Mouse (Mus musculus) right cerebral cortex, postnatal 10 days (tissue): ENCODE data around the gene Erf.
"Not testable (repeated sequence)": the region's sequence is repeated elsewhere in the genome, so short reads cannot be mapped to it uniquely, and the experiment has no call there.

Experiments used
- DNase-seq, 2 experiments: peaks; one replicate each; pipeline ENCODE4 v3.0.0; 2021; ENCODE audit warnings: low spot score in 2 of 2

Erf gene

DNA sequence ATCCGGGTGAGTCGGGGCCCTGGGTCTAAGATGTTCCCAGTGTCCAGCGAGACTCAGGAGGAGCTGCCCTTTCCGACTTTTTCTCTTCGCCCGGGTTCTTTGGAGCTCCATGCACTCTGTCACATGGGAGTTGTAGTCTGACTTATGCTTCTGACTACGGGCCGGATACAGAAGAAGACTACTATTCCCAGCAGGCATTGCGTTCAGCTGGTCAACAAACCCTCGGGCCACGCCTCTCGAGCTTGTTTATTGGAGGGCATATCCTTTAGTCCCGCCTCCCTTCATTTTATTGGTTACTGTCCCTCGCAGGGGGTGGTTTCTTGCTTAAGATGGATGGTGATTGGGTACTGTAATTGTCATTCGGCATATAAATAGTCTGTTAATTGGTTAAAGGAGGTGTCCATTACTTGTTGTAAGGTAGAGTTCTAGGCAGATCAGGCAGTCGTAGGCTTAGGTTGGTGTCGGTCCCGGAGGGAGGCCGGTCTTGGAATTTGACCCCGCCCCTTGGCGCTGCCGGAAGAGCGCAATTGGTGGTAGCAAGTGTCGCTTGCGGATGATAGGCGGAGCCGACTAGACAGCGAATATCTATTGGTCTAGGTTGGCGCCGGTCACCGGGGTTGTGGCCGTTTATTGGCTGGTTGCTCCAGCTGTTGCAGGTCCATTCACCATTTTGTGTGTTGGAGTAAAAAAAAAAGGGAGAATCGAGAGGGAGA lies 17.3 kb upstream of the Erf start:
- peak; percentile 100 for DNase-seq

DNA sequence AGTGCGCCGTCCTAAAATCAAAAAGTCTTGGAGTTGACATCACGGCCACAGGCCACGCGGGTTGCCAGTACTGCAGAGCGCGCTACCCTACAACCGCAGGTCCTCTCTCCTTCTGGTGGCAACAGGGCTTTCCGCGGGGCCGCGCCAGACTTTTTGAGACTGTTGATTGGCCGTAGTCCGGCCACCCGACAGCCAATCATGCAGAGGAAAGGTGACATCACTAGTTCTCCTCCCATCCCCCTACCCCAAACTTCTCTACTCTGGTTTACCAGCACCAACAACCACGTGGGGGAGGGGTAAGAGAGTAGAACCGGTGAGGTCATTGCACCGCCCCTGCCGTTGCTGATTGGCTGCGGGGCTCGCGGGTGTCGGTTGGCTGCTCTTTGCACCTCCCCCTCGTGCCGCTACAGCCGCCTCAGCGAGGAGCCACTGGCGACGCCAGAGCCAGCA lies 16.8 kb upstream of the Erf start, which contains the start of gene Cic:
TSS of gene Cic (plus strand) at position 404 of the 450 bp plus-strand sequence.
- DNase-seq, result peak; percentile 99 to 100

DNA sequence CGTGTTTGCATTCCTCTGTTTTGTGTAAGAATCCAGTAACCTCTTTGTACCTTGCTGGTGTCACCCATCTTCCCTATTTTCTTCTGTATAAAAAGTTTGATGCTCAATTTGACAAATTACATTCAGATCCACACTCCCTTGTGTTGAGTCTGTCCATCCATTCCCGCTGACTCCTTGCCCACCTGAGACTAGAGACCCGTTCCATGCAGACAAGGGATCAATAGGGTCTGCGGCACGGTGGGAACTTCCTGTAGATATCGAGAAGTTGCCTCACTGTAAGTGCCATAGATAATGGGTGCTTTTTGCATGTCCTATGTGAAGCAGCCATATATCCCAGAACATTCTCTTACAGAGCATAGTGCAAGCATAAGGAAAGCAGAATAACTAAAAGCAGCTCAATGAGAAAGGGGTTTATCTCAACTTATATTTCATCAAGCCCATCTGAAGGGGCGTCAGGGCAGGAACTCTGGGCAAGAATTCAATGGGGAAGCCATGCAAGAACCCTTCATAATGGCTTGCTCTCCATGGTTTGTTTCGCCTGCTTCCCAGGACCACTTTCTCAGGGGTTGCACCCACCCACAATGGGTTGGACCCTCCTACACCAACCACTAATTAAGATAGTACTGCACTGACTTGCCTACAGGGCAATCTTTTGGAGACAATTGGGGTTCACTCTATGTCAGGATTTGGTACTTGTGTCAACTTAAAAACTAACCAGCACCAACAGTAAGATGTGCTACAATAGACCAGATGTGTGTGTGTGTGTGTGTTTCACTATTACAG lies 15.8 kb upstream of the Erf start:
- DNase-seq, result no peak

DNA sequence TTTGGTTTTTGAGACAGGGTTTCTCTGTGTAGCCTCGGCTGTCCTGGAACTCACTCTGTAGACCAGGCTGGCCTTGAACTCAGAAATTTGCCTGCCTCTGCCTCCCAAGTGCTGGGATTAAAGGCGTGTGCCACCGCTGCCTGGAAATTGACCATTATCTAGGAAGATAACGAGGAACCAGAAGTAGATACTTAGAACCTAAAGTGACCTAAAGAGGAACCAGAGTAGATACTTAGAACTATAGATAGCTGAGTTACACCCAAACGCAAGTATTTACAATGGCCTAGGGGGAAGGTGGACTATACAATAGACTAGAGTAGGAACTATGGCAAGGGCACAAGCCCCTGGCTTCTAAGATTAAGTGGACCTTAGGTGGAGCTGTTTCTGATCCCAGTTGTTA lies 15.2 kb upstream of the Erf start:
- DNase-seq, result not testable (repeated sequence)

DNA sequence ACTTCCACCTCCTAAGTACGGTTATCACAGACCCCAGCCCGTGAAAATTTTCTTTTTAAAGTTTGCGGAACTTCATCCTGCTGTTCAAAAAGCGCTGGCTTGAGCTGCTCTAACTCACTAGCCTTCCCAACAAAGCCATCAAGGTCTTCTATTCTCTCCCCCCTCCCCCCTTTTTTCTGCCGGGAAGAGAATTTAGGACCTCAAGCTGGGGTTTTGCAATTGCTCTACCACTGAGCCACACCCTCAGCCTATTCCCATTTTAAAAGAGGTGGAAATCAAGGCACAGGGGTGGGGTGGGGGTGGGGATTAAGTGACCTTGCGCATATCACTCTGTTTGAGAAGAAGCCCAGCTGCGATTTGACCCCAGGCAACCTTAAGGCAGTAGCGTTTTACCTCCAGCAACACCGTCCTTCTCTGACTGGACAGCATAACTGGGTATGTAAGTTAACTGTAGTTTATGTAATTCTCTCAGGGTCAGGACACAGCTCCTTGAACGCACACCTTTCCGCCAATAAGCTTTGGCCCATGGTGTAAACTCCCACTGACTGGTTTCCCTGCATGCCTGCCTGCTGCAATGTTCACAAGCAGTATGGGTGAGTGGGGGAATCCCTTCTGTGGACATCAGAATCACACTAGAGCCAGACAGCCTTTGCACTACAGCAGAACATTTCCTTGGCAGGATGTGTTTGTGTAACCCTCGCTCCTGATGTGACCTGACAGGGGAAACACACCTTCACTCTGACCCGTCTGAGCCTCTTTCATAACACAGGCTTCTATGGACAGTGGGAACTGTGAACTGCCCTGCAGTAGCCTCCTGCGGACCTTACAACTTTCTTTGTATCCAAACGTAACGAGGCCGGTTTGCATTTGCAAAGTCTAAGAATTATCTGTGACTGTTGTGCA lies 13.7 kb upstream of the Erf start:
- DNase-seq, result no peak

DNA sequence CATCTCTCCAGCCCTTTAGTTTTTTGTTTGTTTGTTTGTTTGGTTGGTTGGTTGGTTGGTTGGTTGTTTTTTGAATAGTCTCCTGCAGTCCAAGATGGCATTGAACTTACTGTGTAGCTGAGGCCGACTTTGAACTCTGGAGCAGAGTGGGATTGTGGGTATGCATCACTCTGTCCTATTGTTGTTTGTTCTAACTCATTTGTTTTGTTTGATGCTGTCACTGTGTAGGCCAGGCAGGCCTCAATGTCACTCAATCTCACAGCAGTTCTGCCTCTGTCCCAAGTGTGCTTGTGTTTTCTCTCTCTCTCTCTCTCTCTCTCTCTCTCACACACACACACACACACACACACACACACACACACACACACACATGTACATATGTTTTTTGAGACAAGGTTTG lies 11.3 kb upstream of the Erf start:
- no peak for DNase-seq

DNA sequence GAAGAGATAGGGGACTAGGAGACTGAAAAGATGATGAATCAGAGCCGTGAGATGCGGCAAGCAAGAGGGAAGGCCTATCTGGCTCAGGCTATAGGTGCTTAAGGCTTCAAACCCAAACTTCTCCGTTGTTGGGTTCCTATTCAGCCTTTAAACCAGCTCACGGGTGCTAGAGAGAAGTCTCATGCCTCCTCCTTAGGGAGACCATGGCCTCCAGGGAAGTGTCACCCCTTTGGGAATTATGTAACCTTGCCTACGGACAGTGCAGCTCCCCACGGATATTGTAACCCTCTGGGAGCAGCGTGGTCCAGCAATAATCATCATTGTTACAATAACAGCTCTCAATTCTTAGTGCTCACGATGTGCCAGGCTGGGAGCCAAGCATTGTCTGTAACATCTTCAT lies 1.3 kb upstream of the Erf start:
- DNase-seq, result peak in 1 of 2 experiments; percentile 47

DNA sequence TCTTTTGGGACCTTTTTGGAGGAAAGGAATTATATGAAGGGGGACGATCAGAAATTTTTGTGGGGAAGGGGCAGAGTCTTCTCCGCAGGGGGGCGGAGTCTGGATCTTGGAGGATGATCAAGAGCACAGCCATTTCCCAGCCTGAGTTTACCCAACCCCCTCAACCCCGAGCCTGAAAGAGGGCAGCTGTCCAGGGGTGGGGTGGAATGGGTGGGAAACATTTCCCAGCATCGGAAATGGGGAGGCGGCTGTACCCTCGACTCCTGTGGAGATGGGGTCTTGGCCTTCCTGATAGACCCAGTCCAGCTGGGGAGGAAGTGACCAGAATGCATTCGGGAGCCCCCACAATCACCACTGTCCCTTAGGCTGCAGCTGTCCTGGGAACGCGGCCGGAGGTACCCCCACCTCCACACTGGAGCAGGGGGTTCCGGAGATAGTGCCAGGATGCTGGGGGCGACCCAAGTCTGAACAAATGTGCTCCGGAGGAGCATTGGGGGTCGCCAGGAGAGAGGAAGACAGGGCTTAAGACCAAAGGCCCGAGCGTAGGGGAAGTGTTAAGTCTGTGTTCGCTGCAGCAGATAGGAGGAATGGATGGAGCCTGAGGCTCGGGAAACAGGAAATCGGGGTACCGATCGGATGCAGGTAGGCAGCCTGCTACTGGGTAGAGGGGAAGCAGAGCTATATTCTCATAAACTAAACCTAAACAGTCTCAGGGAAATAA lies 670 bp upstream of the Erf start:
- peak; percentile 76 to 81 for DNase-seq

DNA sequence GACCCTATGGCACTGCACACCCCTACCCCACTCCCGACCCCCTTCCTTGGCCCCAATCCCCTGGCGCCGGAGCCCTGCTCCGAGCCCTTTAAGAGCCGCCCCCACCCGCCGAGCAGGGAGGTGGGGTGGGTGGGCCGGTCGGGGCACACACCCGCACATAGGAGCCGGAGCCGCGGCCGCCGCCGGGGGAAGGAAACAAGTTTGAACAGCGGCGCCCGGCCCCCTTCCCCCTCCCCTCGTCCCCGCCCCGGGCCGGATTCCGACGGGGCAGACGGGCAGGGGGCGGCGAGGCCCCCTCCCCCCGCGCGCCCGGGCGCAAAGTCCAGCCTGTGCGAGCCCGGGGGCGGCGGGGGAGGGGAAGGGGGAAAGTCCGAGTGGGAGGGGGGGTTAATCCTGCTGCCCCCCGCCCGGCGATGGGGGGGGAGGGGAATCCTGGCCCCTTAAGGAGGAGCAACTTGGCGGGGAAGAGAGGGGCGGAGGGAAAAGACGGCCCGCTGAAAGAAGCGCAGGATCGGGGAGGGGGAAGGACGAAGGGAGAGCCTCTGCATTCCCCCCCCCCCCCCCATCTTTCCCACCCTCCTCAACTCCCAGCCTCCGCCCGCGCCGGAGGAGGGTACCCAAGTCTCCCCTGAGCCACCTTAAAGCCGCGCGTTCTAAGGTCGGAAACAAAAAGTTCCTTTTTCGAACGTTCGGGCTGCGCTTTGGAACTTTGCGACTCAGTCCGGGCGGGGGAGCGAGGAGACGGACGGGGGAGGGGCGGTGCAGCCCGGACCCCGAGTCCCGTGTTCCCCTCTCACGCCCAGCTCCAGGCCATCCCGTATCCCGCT lies 1.0 kb downstream of the Erf start:
- peak; percentile 80 to 85 for DNase-seq

DNA sequence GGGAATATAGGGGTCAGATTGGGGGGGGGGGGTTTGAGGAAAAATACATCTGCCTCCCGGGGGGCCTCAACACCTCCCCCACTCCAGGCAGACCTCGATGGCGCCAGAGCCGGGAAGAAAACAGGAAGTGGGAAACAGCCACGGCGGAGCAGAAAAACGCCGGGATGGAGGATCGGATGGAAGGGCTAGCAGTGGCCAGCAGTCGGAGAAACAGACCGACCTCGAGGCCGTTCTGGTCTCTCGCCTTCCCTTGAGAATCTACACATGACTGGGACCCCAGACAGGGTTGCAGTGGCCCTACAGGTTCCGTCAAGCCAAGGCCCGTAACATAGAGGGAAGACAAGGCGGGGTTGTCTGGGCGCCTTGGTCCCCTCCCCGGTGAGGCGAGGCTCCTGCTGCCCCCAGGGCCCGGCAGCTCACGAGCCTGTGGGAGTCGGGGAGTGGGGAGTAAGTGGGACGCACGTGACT lies 1.7 kb downstream of the Erf start:
- DNase-seq, result no peak

DNA sequence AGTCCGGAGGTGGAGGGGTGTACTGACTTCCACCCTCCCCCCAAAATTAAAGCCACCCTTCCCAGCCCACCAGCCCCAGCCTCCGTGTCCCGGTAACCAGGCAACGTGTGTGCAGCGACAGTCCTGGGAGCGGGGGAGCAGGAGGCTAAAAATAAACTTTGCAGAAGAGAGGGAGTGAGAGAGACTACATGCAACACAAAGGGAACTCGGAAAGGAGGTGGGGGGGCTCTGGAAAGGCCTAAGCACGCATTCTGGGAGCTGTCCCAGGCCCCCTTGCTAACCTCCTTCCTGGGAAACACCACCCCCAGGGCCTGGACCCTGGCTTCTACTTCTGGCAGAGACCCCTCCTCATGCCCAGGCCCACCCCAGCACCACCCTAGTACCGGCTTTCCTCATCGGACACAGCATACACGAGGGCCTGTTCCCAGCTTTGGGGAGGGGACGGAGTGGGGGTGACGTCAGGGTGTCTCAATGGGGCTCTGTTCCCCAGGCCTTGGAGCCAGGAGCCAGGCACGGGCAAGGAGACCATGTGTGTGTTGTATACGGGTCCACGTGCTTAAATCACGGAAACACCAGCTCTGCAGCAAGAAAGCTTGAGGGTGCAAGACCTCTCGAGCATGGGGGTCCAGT lies 2.4 kb downstream of the Erf start:
- peak; percentile 89 to 92 for DNase-seq

DNA sequence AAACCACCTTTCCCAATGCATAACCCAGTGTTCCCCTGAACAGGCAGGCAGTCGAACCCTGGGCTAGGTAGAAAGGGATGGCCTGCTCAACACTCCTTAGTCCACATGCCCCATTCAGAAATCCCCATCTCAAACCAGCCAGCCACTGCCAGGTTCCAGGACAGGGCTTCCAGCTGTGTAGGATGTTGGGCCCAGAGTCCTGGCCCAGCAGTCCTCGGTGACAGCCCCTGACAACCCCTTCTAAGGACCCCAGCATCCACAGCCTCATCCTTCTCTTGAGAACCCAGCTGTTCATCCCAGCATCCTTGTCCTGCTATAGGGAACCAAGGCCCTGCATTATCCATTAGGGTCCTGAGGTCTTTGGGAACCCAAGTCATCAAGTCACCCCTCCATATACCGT lies 3.1 kb downstream of the Erf start:
- DNase-seq, result no peak

DNA sequence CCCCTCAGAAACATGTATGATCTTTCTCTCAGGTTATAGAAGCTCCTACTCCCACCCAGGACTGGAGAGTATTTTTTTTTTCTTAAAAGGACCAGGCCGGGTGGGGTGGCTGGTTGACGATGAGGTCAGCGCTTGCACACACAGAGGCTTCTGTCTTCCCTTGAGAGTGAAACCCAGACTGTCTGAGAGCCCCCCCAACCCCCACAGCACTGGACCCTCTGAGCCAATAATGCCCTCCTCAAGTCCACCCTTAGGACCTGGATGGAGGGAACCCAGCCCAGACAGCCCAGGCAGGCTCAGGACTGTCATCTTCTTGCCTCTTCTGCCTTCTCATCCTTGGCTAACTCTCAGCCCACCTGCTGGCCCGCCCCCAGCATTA lies 3.8 kb downstream of the Erf start:
- peak; percentile 62 to 76 for DNase-seq

DNA sequence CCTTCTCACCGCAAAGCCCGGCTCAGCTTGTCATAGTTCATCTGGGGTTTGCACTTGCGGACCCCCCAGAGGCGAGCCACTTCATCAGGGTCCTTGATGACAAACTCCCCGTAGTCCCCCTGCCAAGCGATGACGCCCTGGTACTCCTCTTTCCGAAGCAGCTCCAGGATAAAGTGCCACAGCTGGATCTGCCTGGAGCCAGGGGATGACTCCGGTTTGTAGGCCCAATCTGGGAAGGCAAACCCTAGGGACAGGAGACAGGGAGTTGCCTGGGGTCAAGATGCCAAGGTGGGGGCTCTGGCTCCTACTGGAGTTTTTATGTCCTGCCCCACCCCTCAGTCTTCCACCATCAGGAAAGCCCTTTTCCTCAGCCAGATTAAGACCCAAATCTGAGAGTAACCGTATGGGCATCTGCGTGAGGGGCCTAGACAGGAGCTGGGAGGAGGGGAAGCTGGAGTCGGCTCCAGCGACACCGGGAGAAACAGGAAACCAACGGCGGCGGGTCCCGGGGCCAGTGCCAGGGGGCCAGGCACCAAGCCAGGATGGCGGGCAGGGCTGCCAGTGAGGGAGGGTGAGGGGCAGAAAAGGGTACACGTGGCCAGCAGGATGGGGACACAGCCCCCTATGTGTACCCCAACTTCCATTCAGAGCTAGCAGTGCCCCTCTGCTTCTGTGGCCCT lies 4.3 kb downstream of the Erf start:
- peak; percentile 86 to 89 for DNase-seq

DNA sequence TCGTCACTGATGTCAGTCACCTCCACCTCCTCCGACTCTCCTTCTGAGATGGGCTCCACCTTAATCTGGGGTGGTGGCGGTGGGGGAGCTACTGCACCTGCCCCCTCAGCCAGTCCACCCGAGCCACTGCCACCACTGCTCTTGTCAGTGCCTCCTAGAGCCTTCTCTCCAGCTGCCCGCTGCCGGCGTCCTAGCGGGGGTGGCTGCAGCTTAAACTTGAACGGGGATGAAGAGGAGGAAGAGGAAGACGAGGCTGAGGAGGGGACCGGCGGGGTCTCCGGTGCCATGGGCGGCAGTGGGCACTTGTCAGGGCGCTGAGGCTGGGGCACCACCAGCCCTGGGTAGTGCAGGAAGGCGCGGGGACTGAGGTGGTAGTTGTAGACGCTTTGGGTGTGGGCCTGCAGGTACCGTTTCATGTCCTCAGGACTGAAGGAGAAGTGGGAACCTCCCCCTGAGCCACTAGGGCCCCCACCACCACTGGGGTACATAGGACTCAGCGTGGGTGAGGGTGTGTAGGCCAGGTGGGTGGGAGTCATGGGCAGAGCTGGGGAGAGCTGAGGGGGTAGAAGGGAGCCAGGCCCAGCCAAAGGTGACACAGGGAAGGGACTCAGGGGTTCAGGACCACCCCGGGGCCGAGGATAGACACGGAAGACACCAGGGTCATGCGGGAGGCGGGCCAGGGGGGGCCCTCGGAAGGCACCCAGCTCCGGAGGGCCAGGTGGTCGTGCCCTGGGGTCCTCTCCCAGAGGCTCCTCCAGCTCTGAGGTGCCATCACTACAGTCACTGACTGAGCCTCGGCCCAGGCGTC lies 5.8 kb downstream of the Erf start:
- DNase-seq, result no peak

DNA sequence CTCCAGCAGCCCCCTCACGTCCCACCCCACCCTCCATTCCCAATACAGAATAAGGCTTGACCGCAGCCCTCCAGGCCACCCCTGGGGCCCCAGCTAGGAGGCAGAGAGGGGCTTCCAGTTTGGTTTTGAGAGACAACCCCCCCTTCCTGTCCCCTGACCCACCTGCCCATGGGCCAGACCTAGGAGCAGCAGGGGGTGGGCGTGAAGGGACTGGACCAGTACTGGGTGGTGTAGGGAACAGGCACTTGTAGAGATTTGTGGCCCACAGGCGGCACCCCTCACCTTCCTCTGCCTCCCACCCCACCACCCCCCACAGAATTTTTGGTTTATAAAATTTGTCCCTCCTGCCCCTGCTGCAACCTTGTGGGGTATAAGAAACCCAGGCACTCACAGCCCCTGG lies 7.2 kb downstream of the Erf start:
- DNase-seq, result no peak

DNA sequence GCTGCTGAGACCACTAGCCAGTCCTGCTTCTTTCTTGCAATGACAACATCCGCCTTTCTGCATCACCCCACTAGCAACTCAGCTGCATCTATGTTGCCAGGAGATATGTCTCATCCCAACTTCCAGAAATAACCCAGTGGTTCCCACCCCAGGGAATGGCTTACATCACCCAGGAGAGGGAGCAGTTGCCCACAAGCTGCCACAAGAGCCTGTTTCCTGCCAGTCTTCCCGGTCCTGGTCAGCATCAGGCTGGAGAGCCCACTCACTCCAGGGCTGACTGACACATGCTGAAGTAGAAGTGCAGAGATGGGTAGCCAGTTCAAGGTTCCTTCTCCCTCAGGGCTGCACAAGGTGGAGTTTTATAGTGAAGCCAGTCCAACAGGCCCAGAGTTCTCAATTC lies 9.5 kb downstream of the Erf start:
- DNase-seq, result peak; percentile 85 to 92

DNA sequence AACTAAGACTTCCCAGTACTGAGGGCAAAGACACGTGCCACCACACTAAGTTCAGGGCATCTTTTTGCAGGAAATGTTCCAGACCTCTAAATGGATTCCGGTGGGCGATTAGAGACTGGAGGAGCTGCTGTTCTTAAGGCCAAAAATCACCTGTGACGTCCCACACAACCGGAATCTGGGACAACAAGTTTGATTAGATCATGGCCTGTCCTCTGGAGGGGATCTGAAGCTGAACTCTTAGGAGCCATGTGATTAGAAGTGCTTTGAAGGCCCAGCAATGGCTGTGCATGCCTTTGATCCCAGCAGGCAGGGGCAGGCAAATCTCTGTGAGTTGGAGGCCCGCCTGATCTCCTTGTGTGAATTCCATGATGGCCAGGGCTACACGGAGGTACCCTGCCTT lies 9.9 kb downstream of the Erf start:
- no peak for DNase-seq
